Mouse (Mus musculus) hindbrain, embryonic 10.5 days (tissue): ENCODE results near the gene Gata2. TPM values are rescaled to one million over a fixed set of nuclear protein-coding genes. Genes with fewer than 3 reads are reported as not detected.
A peak's percentile ranks its signal among the peaks of the same experiment; 100 is the strongest.

Experiments used
- DNase-seq: peaks from one replicate; pipeline ENCODE4 v3.0.0-alpha.2; 2017; ENCODE audit warnings: low spot score
- H3K27ac ChIP-seq: fragments of 300-500 bp; sonication (generic); 2 replicates; pipeline ENCODE4 v1.5.1; 2016; ENCODE audit warnings: mild to moderate bottlenecking, moderate library complexity
- H3K27me3 ChIP-seq: fragments of 300-500 bp; sonication (generic); 2 replicates; pipeline ENCODE4 v1.6.1; 2016; ENCODE audit warnings: mild to moderate bottlenecking; ENCODE audit not compliant: poor library complexity, insufficient read depth, severe bottlenecking
- H3K36me3 ChIP-seq: fragments of 300-500 bp; sonication (generic); 2 replicates; pipeline ENCODE4 v1.6.1; 2016; ENCODE audit warnings: mild to moderate bottlenecking, moderate library complexity
- H3K4me1 ChIP-seq: fragments of 300-500 bp; sonication (generic); replicated peaks from 2 replicates; pipeline ENCODE4 v1.6.1; 2016; ENCODE audit warnings: mild to moderate bottlenecking
- H3K4me3 ChIP-seq: fragments of 300-500 bp; sonication (generic); 2 replicates; pipeline ENCODE4 v1.5.1; 2016; ENCODE audit warnings: mild to moderate bottlenecking, moderate library complexity
- H3K9me3 ChIP-seq: fragments of 300-500 bp; sonication (generic); 2 replicates; pipeline ENCODE4 v1.6.1; 2016; ENCODE audit warnings: mild to moderate bottlenecking, moderate library complexity
- WGBS: fragments of 180-500 bp; shearing (Covaris S2); methylation state at CpG from one replicate; pipeline ENCODE4 v1.1.7; 2016; 5-methylcytosine and 5-hydroxymethylcytosine counted together
- polyA plus RNA-seq: library from polyadenylated mRNA; unstranded; fragments of >200 nt; fragmentation: Nextera tagmentation; extraction: Ambion mirVana; gene quantifications from 2 replicates; pipeline ENCODE4 v1.2.1, GENCODE M21; 2016

Gene Gata2
- polyA plus RNA-seq, 1 experiment from 2014 or later: 20.0 TPM

GRCm38 (mm10) chr6:88188148-88188547 lies 5.5 kb upstream of the Gata2 start:
- Histone ChIP-seq H3K36me3 (no peaks in the 10 kb centered on the region), H3K9me3 (no peaks in the 10 kb centered on the region), H3K4me1 (peaks cover 26% of the 10 kb centered on the region), H3K4me3 (no peak overlapping the region), H3K27ac (no peak overlapping the region), H3K27me3 (peaks cover 76% of the 10 kb centered on the region)
- no peak for DNase-seq
- 78% methylated on average over 6 of the region's 6 CpGs for WGBS

DNA sequence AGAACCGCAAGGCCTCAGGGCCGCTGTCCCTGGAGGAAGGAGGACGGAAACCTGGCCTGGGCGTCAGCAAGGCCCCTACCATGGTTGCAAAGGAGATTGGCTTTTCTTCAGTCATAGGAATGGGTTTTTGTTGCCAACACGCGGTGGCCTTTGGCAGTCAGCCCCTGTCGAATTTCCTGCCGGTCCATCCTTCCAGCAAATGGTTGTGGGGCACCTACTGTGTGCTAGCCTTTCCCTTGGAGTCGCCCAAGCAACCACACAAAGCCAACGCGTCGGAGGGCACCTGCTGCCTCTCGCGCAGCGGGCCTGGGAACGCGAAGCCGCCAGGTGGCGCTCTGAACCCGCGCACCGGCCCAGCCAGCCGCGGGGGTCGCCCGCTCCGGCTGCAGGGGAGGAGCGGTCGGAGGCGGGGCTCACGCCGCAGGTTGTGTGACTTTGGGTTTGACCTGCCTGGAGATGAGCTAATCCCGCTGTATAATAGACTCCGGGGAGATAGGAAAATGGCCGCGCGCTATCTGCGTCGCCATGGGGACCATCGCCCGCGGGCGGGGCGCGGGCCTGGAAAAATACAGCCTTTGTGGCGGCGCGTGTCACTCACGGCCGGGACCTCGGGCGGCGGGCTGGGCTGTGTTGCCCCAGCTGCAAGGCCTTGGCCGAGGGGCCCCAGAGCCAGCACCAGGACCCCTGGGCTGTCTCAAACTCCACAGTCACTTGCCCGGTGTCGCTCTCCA lies 4.2 kb upstream of the Gata2 start:
- Histone ChIP-seq H3K9me3 (no peaks in the 10 kb centered on the region), H3K4me3 (peak overlapping the region; percentile 54), H3K36me3 (no peaks in the 10 kb centered on the region), H3K4me1 (peaks cover 38% of the 10 kb centered on the region), H3K27me3 (peaks cover 89% of the 10 kb centered on the region), H3K27ac (peak overlapping the region; percentile 64)
- under 1% methylated on average over 56 of the region's 56 CpGs for WGBS
- DNase-seq: peak; percentile 89

DNA sequence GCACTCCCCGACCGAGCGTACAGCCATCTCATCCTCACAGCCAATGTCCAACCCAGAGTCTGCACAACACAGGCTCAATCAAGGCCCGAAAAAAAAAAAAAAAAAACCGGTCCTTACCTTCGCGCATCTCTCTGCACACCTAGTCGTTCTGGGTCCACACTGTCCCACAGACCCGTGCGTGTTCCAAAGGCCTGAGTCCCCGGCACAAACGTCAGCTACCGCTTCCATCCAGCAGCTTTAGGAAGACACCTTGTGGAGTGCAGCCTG lies 3.7 kb upstream of the Gata2 start:
- H3K27me3 ChIP-seq: peaks cover 94% of the 10 kb centered on the region
- H3K4me1 ChIP-seq: peaks cover 39% of the 10 kb centered on the region
- H3K27ac ChIP-seq: peak overlapping the region; percentile 64
- no peaks in the 10 kb centered on the region for H3K9me3 ChIP-seq
- no peaks in the 10 kb centered on the region for H3K36me3 ChIP-seq
- 1% methylated on average over 13 of the region's 13 CpGs for WGBS
- no peak for DNase-seq
- H3K4me3 ChIP-seq: peak overlapping the region; percentile 54

GRCm38 (mm10) chr6:88190310-88191023 lies 3.2 kb upstream of the Gata2 start:
- Histone ChIP-seq H3K36me3 (no peaks in the 10 kb centered on the region), H3K4me3 (peak overlapping the region; percentile 54), H3K27ac (peak overlapping the region; percentile 64), H3K4me1 (peaks cover 39% of the 10 kb centered on the region), H3K27me3 (peaks cover 99% of the 10 kb centered on the region), H3K9me3 (no peaks in the 10 kb centered on the region)
- peak; percentile 50 for DNase-seq
- 2% methylated on average over 49 of the region's 49 CpGs for WGBS

- Histone ChIP-seq H3K36me3 (no peaks in the 10 kb centered on the region), H3K9me3 (no peaks in the 10 kb centered on the region), H3K4me3 (peak overlapping the region; percentile 54), H3K27ac (0 out of 2 replicates have a peak overlapping the region, but pooled peaks have one; percentile 40), H3K4me1 (peaks cover 41% of the 10 kb centered on the region), H3K27me3 (peaks cover 100% of the 10 kb centered on the region)
- no peak for DNase-seq
- WGBS: 8% methylated on average over 6 of the region's 6 CpGs
Observed at GRCm38 (mm10) chr6:88191024-88191365, 2.7 kb upstream of the Gata2 start.

DNA sequence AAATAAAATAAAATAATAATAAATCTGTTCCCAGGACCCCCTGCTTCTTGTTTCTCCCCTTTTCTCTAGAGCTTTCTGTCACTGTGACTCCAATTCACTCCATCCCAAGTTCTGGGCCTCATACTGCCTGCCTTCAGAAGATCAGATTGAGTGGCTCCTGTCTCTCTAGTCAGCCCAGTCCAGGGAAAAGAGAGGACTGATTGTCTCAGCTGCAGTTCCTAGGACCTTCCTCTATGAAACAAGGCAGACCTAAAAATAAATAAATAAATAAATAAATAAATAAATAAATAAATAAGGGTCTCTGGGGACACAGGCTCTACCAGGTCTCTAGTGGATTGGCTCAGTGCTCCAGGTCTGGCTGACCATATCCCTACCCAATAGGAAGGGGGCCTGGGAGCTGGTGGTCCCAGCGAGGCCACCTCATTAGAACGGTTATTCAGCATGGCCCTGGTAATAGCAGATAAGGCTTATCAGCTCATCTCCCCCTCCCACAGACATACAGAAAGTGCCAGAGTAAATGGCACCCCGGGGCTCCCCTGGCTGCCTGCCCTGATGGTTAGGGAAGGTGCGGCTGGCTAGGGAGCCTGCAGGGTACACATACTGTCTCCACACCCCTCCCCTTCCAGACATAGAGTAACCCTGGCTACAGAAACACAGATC lies 2.1 kb upstream of the Gata2 start:
- no peak overlapping the region for H3K4me3 ChIP-seq
- WGBS: 11% methylated on average over 4 of the region's 4 CpGs
- H3K27ac ChIP-seq: no peak overlapping the region
- H3K4me1 ChIP-seq: peaks cover 47% of the 10 kb centered on the region
- no peak for DNase-seq
- H3K9me3 ChIP-seq: no peaks in the 10 kb centered on the region
- no peaks in the 10 kb centered on the region for H3K36me3 ChIP-seq
- H3K27me3 ChIP-seq: peaks cover 100% of the 10 kb centered on the region

DNA sequence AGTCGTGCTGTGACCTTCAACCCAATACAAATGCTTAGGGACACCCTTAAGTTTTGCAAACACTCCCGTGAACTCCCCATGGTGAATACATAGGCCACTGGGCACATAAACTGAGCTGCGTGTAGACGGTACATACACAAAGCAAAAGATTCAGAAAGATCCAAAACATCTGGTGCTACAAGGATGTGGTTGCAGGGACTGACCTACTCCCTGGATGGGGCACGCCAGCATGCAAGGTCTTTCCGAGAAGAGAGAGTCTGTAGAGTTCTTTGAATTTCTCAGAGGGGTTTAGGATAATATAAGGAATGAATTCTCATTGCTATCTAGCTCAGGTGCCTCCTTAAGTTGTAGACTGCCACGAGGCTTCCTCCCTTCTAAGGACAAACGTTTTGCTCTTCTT lies 935 bp upstream of the Gata2 start:
- Histone ChIP-seq H3K4me3 (no peak overlapping the region), H3K27me3 (peaks cover 100% of the 10 kb centered on the region), H3K9me3 (no peaks in the 10 kb centered on the region), H3K4me1 (peaks cover 59% of the 10 kb centered on the region), H3K27ac (no peak overlapping the region), H3K36me3 (no peaks in the 10 kb centered on the region)
- WGBS: 7% methylated on average over 8 of the region's 8 CpGs
- DNase-seq: no peak

- no peaks in the 10 kb centered on the region for H3K9me3 ChIP-seq
- peak overlapping the region; percentile 70 for H3K27ac ChIP-seq
- peak overlapping the region; percentile 43 for H3K4me3 ChIP-seq
- H3K36me3 ChIP-seq: no peaks in the 10 kb centered on the region
- H3K27me3 ChIP-seq: peaks cover 100% of the 10 kb centered on the region
- H3K4me1 ChIP-seq: peaks cover 67% of the 10 kb centered on the region
- DNase-seq: peak; percentile 66
- under 1% methylated on average over 58 of the region's 58 CpGs for WGBS
Observed at GRCm38 (mm10) chr6:88194053-88194977, 624 bp downstream of the Gata2 start.

DNA sequence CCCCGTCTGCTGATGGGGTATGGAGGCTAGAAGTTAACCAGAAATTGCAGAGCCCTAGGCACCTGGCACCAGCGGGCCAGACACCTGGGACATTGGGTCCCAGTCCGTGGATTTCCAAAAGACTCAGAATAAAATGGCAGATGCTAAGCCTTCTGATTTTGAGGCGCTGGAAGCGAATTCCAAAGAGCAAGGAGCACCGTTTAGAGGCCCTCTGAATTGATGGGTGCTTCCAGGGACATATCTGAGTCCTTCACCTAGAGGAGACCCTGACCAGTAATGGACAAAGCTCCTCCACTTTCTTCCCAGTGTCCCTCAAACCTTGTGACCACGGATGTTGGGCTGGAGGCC lies 1.3 kb downstream of the Gata2 start:
- peak; percentile 54 for DNase-seq
- WGBS: 3% methylated on average over 7 of the region's 7 CpGs
- Histone ChIP-seq H3K4me1 (peaks cover 67% of the 10 kb centered on the region), H3K27ac (no peak overlapping the region), H3K36me3 (no peaks in the 10 kb centered on the region), H3K4me3 (peak overlapping the region; percentile 43; the same call in 1 of the 2 replicates), H3K9me3 (no peaks in the 10 kb centered on the region), H3K27me3 (peaks cover 100% of the 10 kb centered on the region)

- H3K27ac ChIP-seq: peak overlapping the region; percentile 74
- peak overlapping the region; percentile 56 for H3K4me3 ChIP-seq
- H3K36me3 ChIP-seq: no peaks in the 10 kb centered on the region
- peak; percentile 57 for DNase-seq
- under 1% methylated on average over 33 of the region's 33 CpGs for WGBS
- peaks cover 100% of the 10 kb centered on the region for H3K27me3 ChIP-seq
- H3K9me3 ChIP-seq: no peaks in the 10 kb centered on the region
- H3K4me1 ChIP-seq: peaks cover 66% of the 10 kb centered on the region
Observed at GRCm38 (mm10) chr6:88196054-88196732, 2.5 kb downstream of the Gata2 start.

GRCm38 (mm10) chr6:88196733-88197312 lies 3.1 kb downstream of the Gata2 start:
- Histone ChIP-seq H3K36me3 (no peaks in the 10 kb centered on the region), H3K27ac (peak overlapping the region; percentile 74), H3K4me3 (peak overlapping the region; percentile 56), H3K4me1 (peaks cover 69% of the 10 kb centered on the region), H3K9me3 (no peaks in the 10 kb centered on the region), H3K27me3 (peaks cover 100% of the 10 kb centered on the region)
- peak; percentile 67 for DNase-seq
- under 1% methylated on average over 44 of the region's 44 CpGs for WGBS
